Mouse (Mus musculus): Measurements from ENCODE around the gene Tcp1. TPM values are rescaled to one million over a fixed set of nuclear protein-coding genes. Genes with fewer than 3 reads are reported as not detected.

Tcp1 gene
- polyA plus RNA-seq, 1 experiment: 370 TPM

- Histone ChIP-seq H3K4me3 (ENCODE audit: insufficient read depth, low read length) (peak within 1 kb of the TSS; percentile 67), H3K27ac (ENCODE audit: insufficient read depth, low read length) (peak within 1 kb of the TSS; percentile 24; the same call in 1 of the 2 replicates), H3K4me1 (ENCODE audit: control insufficient read depth, insufficient read depth, low read length) (no peaks in the 10 kb centered on the region)
- peak; percentile 97 for TF ChIP-seq POLR2A (IDR thresholded peaks at IDR 0.05; ENCODE audit: low read depth, low read length)
- no peak for TF ChIP-seq CTCF (IDR thresholded peaks at IDR 0.05; ENCODE audit: borderline replicate concordance, insufficient read depth, low read length)
Measured at GRCm38 (mm10) chr17:12960331-12960873, 44.9 kb downstream of the Tcp1 start, which contains the start of gene Acat2. Gene Acat2 (minus strand): TSS chr17:12960747.

- Histone ChIP-seq H3K4me1 (ENCODE audit: control insufficient read depth, insufficient read depth, low read length) (no peaks in the 10 kb centered on the region), H3K27ac (ENCODE audit: insufficient read depth, low read length) (peak overlapping the region; percentile 7; the same call in 1 of the 2 replicates), H3K4me3 (ENCODE audit: insufficient read depth, low read length) (no peak overlapping the region)
- TF ChIP-seq CTCF (IDR thresholded peaks at IDR 0.05; ENCODE audit: borderline replicate concordance, insufficient read depth, low read length) (no peak), POLR2A (IDR thresholded peaks at IDR 0.05; ENCODE audit: low read depth, low read length) (no peak)
Measured at GRCm38 (mm10) chr17:12963476-12963875, 48.0 kb downstream of the Tcp1 start.

GRCm38 (mm10) chr17:12967173-12967572 lies 51.7 kb downstream of the Tcp1 start:
- no peak overlapping the region for H3K27ac ChIP-seq (ENCODE audit: insufficient read depth, low read length)
- H3K4me1 ChIP-seq (ENCODE audit: control insufficient read depth, insufficient read depth, low read length): no peaks in the 10 kb centered on the region
- H3K4me3 ChIP-seq (ENCODE audit: insufficient read depth, low read length): no peak overlapping the region
- TF ChIP-seq CTCF (IDR thresholded peaks at IDR 0.05; ENCODE audit: borderline replicate concordance, insufficient read depth, low read length) (no peak), POLR2A (IDR thresholded peaks at IDR 0.05; ENCODE audit: low read depth, low read length) (no peak)

GRCm38 (mm10) chr17:12973851-12974250 lies 58.4 kb downstream of the Tcp1 start:
- no peaks in the 10 kb centered on the region for H3K4me1 ChIP-seq (ENCODE audit: control insufficient read depth, insufficient read depth, low read length)
- TF ChIP-seq CTCF (IDR thresholded peaks at IDR 0.05; ENCODE audit: borderline replicate concordance, insufficient read depth, low read length) (no peak), POLR2A (IDR thresholded peaks at IDR 0.05; ENCODE audit: low read depth, low read length) (no peak)
- H3K4me3 ChIP-seq (ENCODE audit: insufficient read depth, low read length): no peak overlapping the region
- no peak overlapping the region for H3K27ac ChIP-seq (ENCODE audit: insufficient read depth, low read length)

Other genes starting within 250 kb of the Tcp1 start
- not detected in 2 replicates for gene Slc22a1, start 239.9 kb upstream of the Tcp1 start, polyA plus RNA-seq (2011; ENCODE audit: insufficient read length, low read depth, missing spikeins)
- gene Igf2r, start 146.0 kb upstream of the Tcp1 start, polyA plus RNA-seq (2011; ENCODE audit: insufficient read length, low read depth, missing spikeins): 246 and 249 TPM in 2 replicates
- gene Mas1, start 47.6 kb upstream of the Tcp1 start, polyA plus RNA-seq (2011; ENCODE audit: insufficient read length, low read depth, missing spikeins): not detected in 2 replicates
- gene Mrgprh, start 39.7 kb upstream of the Tcp1 start, polyA plus RNA-seq (2011; ENCODE audit: insufficient read length, low read depth, missing spikeins): not detected in 2 replicates
- gene Pnldc1, start 5.5 kb upstream of the Tcp1 start, polyA plus RNA-seq (2011; ENCODE audit: insufficient read length, low read depth, missing spikeins): 2.5 and 2.7 TPM in 2 replicates
- 36.1 and 37.7 TPM in 2 replicates for gene Mrpl18, start 644 bp downstream of the Tcp1 start, polyA plus RNA-seq (2011; ENCODE audit: insufficient read length, low read depth, missing spikeins)
- gene Acat3, start 24.9 kb downstream of the Tcp1 start, polyA plus RNA-seq (2011; ENCODE audit: insufficient read length, low read depth, missing spikeins): 0.61 TPM in 1 of 2 replicates, not detected in the other
- gene Acat2, start 45.0 kb downstream of the Tcp1 start, polyA plus RNA-seq (2011; ENCODE audit: insufficient read length, low read depth, missing spikeins): 46.5 and 46.7 TPM in 2 replicates
- gene Wtap, start 78.5 kb downstream of the Tcp1 start, polyA plus RNA-seq (2011; ENCODE audit: insufficient read length, low read depth, missing spikeins): 113 and 135 TPM in 2 replicates
- gene Sod2, start 91.1 kb downstream of the Tcp1 start, polyA plus RNA-seq (2011; ENCODE audit: insufficient read length, low read depth, missing spikeins): 52.9 and 53.8 TPM in 2 replicates
- gene Gpr31b, start 136.6 kb downstream of the Tcp1 start, polyA plus RNA-seq (2011; ENCODE audit: insufficient read length, low read depth, missing spikeins): not detected in 2 replicates
- not detected in 2 replicates for gene Tcp10b, start 145.4 kb downstream of the Tcp1 start, polyA plus RNA-seq (2011; ENCODE audit: insufficient read length, low read depth, missing spikeins)
- not detected in 2 replicates for gene Unc93a, start 216.1 kb downstream of the Tcp1 start, polyA plus RNA-seq (2011; ENCODE audit: insufficient read length, low read depth, missing spikeins)

Data from embryonic fibroblast, embryonic 13.5 days (primary cell).